Mouse (Mus musculus): ENCODE data around the gene Lrrc8c. TPM values are rescaled to one million over a fixed set of nuclear protein-coding genes. Genes with fewer than 3 reads are reported as not detected.

Gene Lrrc8c
- polyA plus RNA-seq, 1 experiment from 2014 or later: 15.7 TPM

GRCm38 (mm10) chr5:105623074-105623713, 104.0 kb downstream of the Lrrc8c start:
- H3K9ac ChIP-seq (ENCODE audit: low read depth, low read length): no peak overlapping the region
- no peaks in the 10 kb centered on the region for H3K27me3 ChIP-seq (ENCODE audit: control insufficient read depth, insufficient read depth, low read length)
- H3K4me2 ChIP-seq (replicated peaks; ENCODE audit: low read depth, low read length): no peak overlapping the region
- 79% methylated on average over 4 of the region's 4 CpGs for WGBS
- H3K4me1 ChIP-seq (replicated peaks; ENCODE audit: control insufficient read depth, insufficient read depth, low read length): no peaks in the 10 kb centered on the region
- DNase-seq (ENCODE audit: low spot score): no peak
- no peak for ATAC-seq (ENCODE audit: low FRiP score)
- H3K27ac ChIP-seq (ENCODE audit: low read depth, low read length): no peak overlapping the region
- H3K4me3 ChIP-seq (ENCODE audit: low read depth, low read length): no peak overlapping the region
- H3K36me3 ChIP-seq (ENCODE audit: control insufficient read depth, insufficient read depth, low read length): no peaks in the 10 kb centered on the region
- H3K9me3 ChIP-seq (ENCODE audit: control insufficient read depth, low read length): no peaks in the 10 kb centered on the region

DNA sequence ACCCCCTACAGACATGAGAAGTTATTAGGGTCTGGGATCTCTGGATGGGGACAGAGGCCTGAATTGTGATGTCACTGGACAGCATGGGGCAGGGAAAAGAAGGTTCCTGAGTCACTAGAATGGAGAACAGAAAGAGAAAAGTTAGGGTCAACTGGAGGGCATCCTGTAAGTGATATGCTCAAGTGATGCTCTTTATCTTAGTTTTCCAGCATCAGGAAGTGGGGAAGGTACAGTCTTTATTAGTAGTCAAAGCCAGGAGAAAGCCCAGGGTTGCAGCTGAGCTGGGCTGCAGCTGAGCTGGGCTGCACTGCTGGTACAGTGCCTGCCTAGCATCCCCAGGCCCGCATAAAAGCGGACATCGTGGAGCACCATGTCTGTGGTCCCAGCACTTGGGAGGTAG, 105.1 kb downstream of the Lrrc8c start:
- Histone ChIP-seq H3K4me1 (replicated peaks; ENCODE audit: control insufficient read depth, insufficient read depth, low read length) (no peaks in the 10 kb centered on the region), H3K9me3 (ENCODE audit: control insufficient read depth, low read length) (no peaks in the 10 kb centered on the region), H3K36me3 (ENCODE audit: control insufficient read depth, insufficient read depth, low read length) (no peaks in the 10 kb centered on the region), H3K27ac (ENCODE audit: low read depth, low read length) (no peak overlapping the region), H3K4me2 (replicated peaks; ENCODE audit: low read depth, low read length) (no peak overlapping the region), H3K9ac (ENCODE audit: low read depth, low read length) (no peak overlapping the region), H3K4me3 (ENCODE audit: low read depth, low read length) (no peak overlapping the region), H3K27me3 (ENCODE audit: control insufficient read depth, insufficient read depth, low read length) (no peaks in the 10 kb centered on the region)
- no peak for DNase-seq (ENCODE audit: low spot score)
- ATAC-seq (ENCODE audit: low FRiP score): no peak
- 92% methylated on average over 3 of the region's 3 CpGs for WGBS

DNA sequence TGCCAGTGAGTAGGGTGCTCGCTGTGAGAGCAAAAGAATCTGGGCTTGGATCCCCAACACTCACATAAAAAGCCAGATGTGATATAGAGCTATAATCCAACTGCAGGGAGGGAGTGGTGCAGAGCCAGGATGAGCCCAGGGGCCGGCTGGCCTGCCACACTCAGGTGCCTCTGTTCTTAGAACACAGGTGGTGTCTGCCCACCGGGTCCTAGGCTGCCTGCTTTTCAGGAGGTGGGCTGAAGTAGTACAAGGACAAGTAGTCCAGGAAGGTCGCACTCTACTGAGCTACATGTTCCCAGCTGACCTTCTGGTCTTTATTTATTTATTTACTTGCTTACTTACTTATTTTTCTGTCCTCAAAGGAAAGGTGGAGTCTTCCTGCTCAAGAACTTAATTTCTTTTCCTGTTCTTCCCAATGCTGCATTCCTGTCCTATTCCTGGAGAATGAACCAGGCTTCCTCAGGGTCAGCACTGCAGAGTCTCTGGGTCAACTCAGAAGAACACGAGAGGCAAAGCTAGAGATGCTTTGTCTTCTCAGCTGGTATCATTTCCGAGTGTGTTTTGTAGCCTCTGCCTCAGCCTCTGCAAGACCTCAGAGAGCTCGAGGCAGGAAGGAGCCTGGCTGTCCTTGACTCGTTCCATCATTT, 106.4 kb downstream of the Lrrc8c start:
- H3K4me3 ChIP-seq (ENCODE audit: low read depth, low read length): no peak overlapping the region
- WGBS: 71% methylated on average over 8 of the region's 8 CpGs
- H3K4me1 ChIP-seq (replicated peaks; ENCODE audit: control insufficient read depth, insufficient read depth, low read length): no peaks in the 10 kb centered on the region
- H3K9me3 ChIP-seq (ENCODE audit: control insufficient read depth, low read length): no peaks in the 10 kb centered on the region
- H3K4me2 ChIP-seq (replicated peaks; ENCODE audit: low read depth, low read length): no peak overlapping the region
- H3K27me3 ChIP-seq (ENCODE audit: control insufficient read depth, insufficient read depth, low read length): no peaks in the 10 kb centered on the region
- no peaks in the 10 kb centered on the region for H3K36me3 ChIP-seq (ENCODE audit: control insufficient read depth, insufficient read depth, low read length)
- H3K27ac ChIP-seq (ENCODE audit: low read depth, low read length): no peak overlapping the region
- DNase-seq (ENCODE audit: low spot score) (no peak), ATAC-seq (ENCODE audit: low FRiP score) (no peak)
- no peak overlapping the region for H3K9ac ChIP-seq (ENCODE audit: low read depth, low read length)

DNA sequence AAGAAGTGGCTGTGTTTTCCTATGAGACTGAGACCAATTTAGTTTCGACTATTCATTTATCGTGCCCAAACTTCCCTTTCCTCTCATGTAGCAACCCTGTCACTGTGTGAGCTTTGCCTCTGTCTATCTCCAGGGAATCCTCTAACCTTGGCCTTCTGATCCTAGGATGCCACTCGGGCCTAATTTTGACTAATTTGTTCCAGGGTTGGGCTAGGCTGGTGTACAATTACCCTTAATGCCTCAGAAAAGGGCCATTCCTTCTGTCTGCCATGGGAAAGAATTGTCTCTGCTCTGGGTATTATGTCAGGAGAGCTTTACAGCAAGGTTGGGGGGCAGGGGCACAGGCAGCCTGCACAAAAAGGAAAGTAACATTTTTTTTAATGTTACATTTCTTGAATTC, 107.2 kb downstream of the Lrrc8c start:
- H3K4me3 ChIP-seq (ENCODE audit: low read depth, low read length): no peak overlapping the region
- no peaks in the 10 kb centered on the region for H3K27me3 ChIP-seq (ENCODE audit: control insufficient read depth, insufficient read depth, low read length)
- ATAC-seq (ENCODE audit: low FRiP score) (no peak), DNase-seq (ENCODE audit: low spot score) (no peak)
- no peaks in the 10 kb centered on the region for H3K36me3 ChIP-seq (ENCODE audit: control insufficient read depth, insufficient read depth, low read length)
- H3K4me1 ChIP-seq (replicated peaks; ENCODE audit: control insufficient read depth, insufficient read depth, low read length): no peaks in the 10 kb centered on the region
- H3K27ac ChIP-seq (ENCODE audit: low read depth, low read length): peak overlapping the region; percentile 30; the same call in 1 of the 2 replicates
- no peak overlapping the region for H3K9ac ChIP-seq (ENCODE audit: low read depth, low read length)
- no peaks in the 10 kb centered on the region for H3K9me3 ChIP-seq (ENCODE audit: control insufficient read depth, low read length)
- no peak overlapping the region for H3K4me2 ChIP-seq (replicated peaks; ENCODE audit: low read depth, low read length)
- 50% methylated on average over 3 of the region's 3 CpGs for WGBS

DNA sequence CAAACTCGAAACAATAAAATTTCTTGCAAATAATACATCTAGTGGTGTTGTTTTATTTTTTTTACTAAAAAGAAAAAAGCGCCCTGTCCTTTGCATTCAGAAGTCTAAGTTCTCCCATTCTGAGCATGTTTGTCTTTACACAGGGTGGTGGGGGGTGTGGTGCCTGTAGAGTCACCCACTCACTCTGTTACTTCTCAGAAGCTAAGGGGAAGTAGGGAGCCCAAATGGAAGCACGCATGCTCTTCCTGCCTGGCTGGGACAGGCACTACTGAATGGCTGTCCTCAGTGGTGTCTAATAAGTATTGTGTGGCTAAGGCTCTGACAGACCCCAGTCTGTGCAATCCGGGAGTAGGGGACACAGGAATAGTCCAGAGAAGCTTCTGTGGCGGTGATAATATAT, 107.9 kb downstream of the Lrrc8c start:
- Histone ChIP-seq H3K4me2 (replicated peaks; ENCODE audit: low read depth, low read length) (no peak overlapping the region), H3K4me1 (replicated peaks; ENCODE audit: control insufficient read depth, insufficient read depth, low read length) (no peaks in the 10 kb centered on the region), H3K27ac (ENCODE audit: low read depth, low read length) (no peak overlapping the region), H3K36me3 (ENCODE audit: control insufficient read depth, insufficient read depth, low read length) (no peaks in the 10 kb centered on the region), H3K9ac (ENCODE audit: low read depth, low read length) (no peak overlapping the region), H3K4me3 (ENCODE audit: low read depth, low read length) (no peak overlapping the region), H3K27me3 (ENCODE audit: control insufficient read depth, insufficient read depth, low read length) (no peaks in the 10 kb centered on the region), H3K9me3 (ENCODE audit: control insufficient read depth, low read length) (no peaks in the 10 kb centered on the region)
- WGBS: 94% methylated on average over 5 of the region's 5 CpGs
- no peak for ATAC-seq (ENCODE audit: low FRiP score)
- DNase-seq (ENCODE audit: low spot score): no peak

- Histone ChIP-seq H3K27me3 (ENCODE audit: control insufficient read depth, insufficient read depth, low read length) (no peaks in the 10 kb centered on the region), H3K27ac (ENCODE audit: low read depth, low read length) (no peak overlapping the region), H3K9me3 (ENCODE audit: control insufficient read depth, low read length) (no peaks in the 10 kb centered on the region), H3K36me3 (ENCODE audit: control insufficient read depth, insufficient read depth, low read length) (no peaks in the 10 kb centered on the region), H3K4me3 (ENCODE audit: low read depth, low read length) (no peak overlapping the region), H3K9ac (ENCODE audit: low read depth, low read length) (no peak overlapping the region), H3K4me1 (replicated peaks; ENCODE audit: control insufficient read depth, insufficient read depth, low read length) (no peaks in the 10 kb centered on the region), H3K4me2 (replicated peaks; ENCODE audit: low read depth, low read length) (no peak overlapping the region)
- WGBS: 100% methylated on average over 1 of the region's 1 CpGs
- ATAC-seq (ENCODE audit: low FRiP score) (no peak), DNase-seq (ENCODE audit: low spot score) (no peak)
Measured at GRCm38 (mm10) chr5:105629955-105630354, 110.8 kb downstream of the Lrrc8c start.

- Histone ChIP-seq H3K9ac (ENCODE audit: low read depth, low read length) (no peak overlapping the region), H3K9me3 (ENCODE audit: control insufficient read depth, low read length) (no peaks in the 10 kb centered on the region), H3K4me1 (replicated peaks; ENCODE audit: control insufficient read depth, insufficient read depth, low read length) (no peaks in the 10 kb centered on the region), H3K27me3 (ENCODE audit: control insufficient read depth, insufficient read depth, low read length) (no peaks in the 10 kb centered on the region), H3K4me2 (replicated peaks; ENCODE audit: low read depth, low read length) (no peak overlapping the region), H3K4me3 (ENCODE audit: low read depth, low read length) (no peak overlapping the region), H3K27ac (ENCODE audit: low read depth, low read length) (no peak overlapping the region), H3K36me3 (ENCODE audit: control insufficient read depth, insufficient read depth, low read length) (no peaks in the 10 kb centered on the region)
- WGBS: 89% methylated on average over 10 of the region's 10 CpGs
- DNase-seq (ENCODE audit: low spot score) (no peak), ATAC-seq (ENCODE audit: low FRiP score) (no peak)
Measured at GRCm38 (mm10) chr5:105632066-105632465, 112.9 kb downstream of the Lrrc8c start.

- Histone ChIP-seq H3K27me3 (ENCODE audit: control insufficient read depth, insufficient read depth, low read length) (no peaks in the 10 kb centered on the region), H3K9me3 (ENCODE audit: control insufficient read depth, low read length) (no peaks in the 10 kb centered on the region)
- WGBS: 86% methylated on average over 6 of the region's 6 CpGs
Measured at GRCm38 (mm10) chr5:105635576-105635975, 116.4 kb downstream of the Lrrc8c start.

GRCm38 (mm10) chr5:105636484-105637191, 117.5 kb downstream of the Lrrc8c start:
- no peak for ATAC-seq (ENCODE audit: low FRiP score)
- 80% methylated on average over 11 of the region's 11 CpGs for WGBS
- Histone ChIP-seq H3K4me2 (replicated peaks; ENCODE audit: low read depth, low read length) (no peak overlapping the region), H3K4me1 (replicated peaks; ENCODE audit: control insufficient read depth, insufficient read depth, low read length) (no peaks in the 10 kb centered on the region), H3K9me3 (ENCODE audit: control insufficient read depth, low read length) (no peaks in the 10 kb centered on the region), H3K36me3 (ENCODE audit: control insufficient read depth, insufficient read depth, low read length) (no peaks in the 10 kb centered on the region), H3K27me3 (ENCODE audit: control insufficient read depth, insufficient read depth, low read length) (no peaks in the 10 kb centered on the region), H3K27ac (ENCODE audit: low read depth, low read length) (no peak overlapping the region), H3K9ac (ENCODE audit: low read depth, low read length) (no peak overlapping the region), H3K4me3 (ENCODE audit: low read depth, low read length) (no peak overlapping the region)
- no peak for DNase-seq (ENCODE audit: low spot score)

More at GRCm38 (mm10) chr5:105635576-105635975, 116.4 kb downstream of the Lrrc8c start:
- Histone ChIP-seq H3K4me3 (ENCODE audit: low read depth, low read length) (no peak overlapping the region), H3K36me3 (ENCODE audit: control insufficient read depth, insufficient read depth, low read length) (no peaks in the 10 kb centered on the region), H3K4me1 (replicated peaks; ENCODE audit: control insufficient read depth, insufficient read depth, low read length) (no peaks in the 10 kb centered on the region), H3K4me2 (replicated peaks; ENCODE audit: low read depth, low read length) (no peak overlapping the region), H3K27ac (ENCODE audit: low read depth, low read length) (no peak overlapping the region), H3K9ac (ENCODE audit: low read depth, low read length) (no peak overlapping the region)
- no peak for DNase-seq (ENCODE audit: low spot score)
- no peak for ATAC-seq (ENCODE audit: low FRiP score)
